Mouse (Mus musculus): ENCODE measurements around the gene Slfn1. TPM values are rescaled to one million over a fixed set of nuclear protein-coding genes. Genes with fewer than 3 reads are reported as not detected.
"Not testable (repeated sequence)": the region's sequence is repeated elsewhere in the genome, so short reads cannot be mapped to it uniquely, and the experiment has no call there.

Slfn1 gene
- polyA plus RNA-seq, 1 experiment from 2014 or later = not detected

GRCm38 (mm10) chr11:83121131-83121685 lies 4.6 kb downstream of the Slfn1 start:
- Histone ChIP-seq H3K36me3 (no peaks in the 10 kb centered on the region), H3K9me3 (no peaks in the 10 kb centered on the region), H3K4me3 (no peak overlapping the region), H3K4me1 (replicated peaks) (no peaks in the 10 kb centered on the region), H3K27ac (no peak overlapping the region), H3K27me3 (ENCODE audit: insufficient read depth, poor library complexity, severe bottlenecking) (no peaks in the 10 kb centered on the region)
- over 99% methylated on average over 3 of the region's 3 CpGs for whole genome bisulfite sequencing
- no peak for DNase-seq (ENCODE audit: low spot score)

GRCm38 (mm10) chr11:83123198-83123597 lies 6.5 kb downstream of the Slfn1 start:
- Histone ChIP-seq H3K4me1 (replicated peaks) (no peaks in the 10 kb centered on the region), H3K9me3 (no peaks in the 10 kb centered on the region), H3K27me3 (ENCODE audit: insufficient read depth, poor library complexity, severe bottlenecking) (no peaks in the 10 kb centered on the region), H3K4me3 (no peak overlapping the region), H3K36me3 (no peaks in the 10 kb centered on the region), H3K27ac (no peak overlapping the region)
- WGBS = 68% methylated on average over 4 of the region's 4 CpGs
- DNase-seq (ENCODE audit: low spot score) = no peak

- Histone ChIP-seq H3K4me3 (no peak overlapping the region), H3K4me1 (replicated peaks) (no peaks in the 10 kb centered on the region), H3K27me3 (ENCODE audit: insufficient read depth, poor library complexity, severe bottlenecking) (no peaks in the 10 kb centered on the region), H3K9me3 (no peaks in the 10 kb centered on the region), H3K36me3 (no peaks in the 10 kb centered on the region), H3K27ac (no peak overlapping the region)
- DNase-seq (ENCODE audit: low spot score) = no peak
- WGBS = 84% methylated on average over 2 of the region's 2 CpGs
Measured at GRCm38 (mm10) chr11:83124906-83125305, 8.3 kb downstream of the Slfn1 start.

GRCm38 (mm10) chr11:83125633-83126032 lies 9.0 kb downstream of the Slfn1 start:
- H3K4me3 ChIP-seq; H3K9me3 ChIP-seq; H3K27me3 ChIP-seq (ENCODE audit: insufficient read depth, poor library complexity, severe bottlenecking); H3K36me3 ChIP-seq; H3K27ac ChIP-seq; H3K4me1 ChIP-seq (replicated peaks); DNase-seq (ENCODE audit: low spot score): not testable (repeated sequence)
- WGBS = 94% methylated on average over 1 of the region's 1 CpGs

- H3K27ac ChIP-seq; H3K4me3 ChIP-seq; DNase-seq (ENCODE audit: low spot score); H3K4me1 ChIP-seq (replicated peaks); H3K9me3 ChIP-seq; H3K27me3 ChIP-seq (ENCODE audit: insufficient read depth, poor library complexity, severe bottlenecking); H3K36me3 ChIP-seq: not testable (repeated sequence)
- no CpG with 5 or more reads among the region's 2 CpGs for WGBS
Measured at GRCm38 (mm10) chr11:83137253-83137652, 20.6 kb downstream of the Slfn1 start.

- not testable (repeated sequence) for H3K27me3 ChIP-seq (ENCODE audit: insufficient read depth, poor library complexity, severe bottlenecking); DNase-seq (ENCODE audit: low spot score); H3K9me3 ChIP-seq; H3K36me3 ChIP-seq; H3K4me1 ChIP-seq (replicated peaks); H3K27ac ChIP-seq; H3K4me3 ChIP-seq
- WGBS = no CpG with 5 or more reads among the region's 1 CpGs
Measured at GRCm38 (mm10) chr11:83148939-83149338, 32.3 kb downstream of the Slfn1 start.

Other genes with a start within 250 kb of the Slfn1 start
- gene Rffl, start 245.6 kb upstream of the Slfn1 start, polyA plus RNA-seq (2016; fragmentation: Nextera tagmentation; extraction: Ambion mirVana) = 7.4 and 11.0 TPM in 2 replicates
- gene Rad51d, start 226.2 kb upstream of the Slfn1 start, polyA plus RNA-seq (2016; fragmentation: Nextera tagmentation; extraction: Ambion mirVana) = 15.1 and 17.3 TPM in 2 replicates
- gene Fndc8, start 224.7 kb upstream of the Slfn1 start, polyA plus RNA-seq (2016; fragmentation: Nextera tagmentation; extraction: Ambion mirVana) = 0.19 and 0.31 TPM in 2 replicates
- gene Nle1, start 208.4 kb upstream of the Slfn1 start, polyA plus RNA-seq (2016; fragmentation: Nextera tagmentation; extraction: Ambion mirVana) = 37.0 and 41.3 TPM in 2 replicates
- gene Unc45b, start 206.3 kb upstream of the Slfn1 start, polyA plus RNA-seq (2016; fragmentation: Nextera tagmentation; extraction: Ambion mirVana) = 0.22 and 0.60 TPM in 2 replicates
- gene Slfn5, start 165.5 kb upstream of the Slfn1 start, polyA plus RNA-seq (2016; fragmentation: Nextera tagmentation; extraction: Ambion mirVana) = 0.11 and 0.48 TPM in 2 replicates
- gene Slfn9, start 125.0 kb upstream of the Slfn1 start, polyA plus RNA-seq (2016; fragmentation: Nextera tagmentation; extraction: Ambion mirVana) = 5.9 and 8.5 TPM in 2 replicates
- 0.19 and 0.24 TPM in 2 replicates for gene Slfn8, start 96.0 kb upstream of the Slfn1 start, polyA plus RNA-seq (2016; fragmentation: Nextera tagmentation; extraction: Ambion mirVana)
- 0.85 and 1.9 TPM in 2 replicates for gene Slfn2, start 51.7 kb upstream of the Slfn1 start, polyA plus RNA-seq (2016; fragmentation: Nextera tagmentation; extraction: Ambion mirVana)
- gene Slfn4, start 58.3 kb downstream of the Slfn1 start, polyA plus RNA-seq (2016; fragmentation: Nextera tagmentation; extraction: Ambion mirVana) = not detected in 2 replicates
- gene Slfn3, start 74.5 kb downstream of the Slfn1 start, polyA plus RNA-seq (2016; fragmentation: Nextera tagmentation; extraction: Ambion mirVana) = 0.16 and 0.66 TPM in 2 replicates
- 0.11 and 0.30 TPM in 2 replicates for gene Slfn14, start 169.9 kb downstream of the Slfn1 start, polyA plus RNA-seq (2016; fragmentation: Nextera tagmentation; extraction: Ambion mirVana)
- 78.9 and 89.2 TPM in 2 replicates for gene Ap2b1, start 182.2 kb downstream of the Slfn1 start, polyA plus RNA-seq (2016; fragmentation: Nextera tagmentation; extraction: Ambion mirVana)
- gene Pex12, start 185.7 kb downstream of the Slfn1 start, polyA plus RNA-seq (2016; fragmentation: Nextera tagmentation; extraction: Ambion mirVana) = 13.9 and 17.2 TPM in 2 replicates